Mouse (Mus musculus) hindbrain, embryonic 12.5 days (tissue): ENCODE data around the gene Serf2. TPM values are rescaled to one million over a fixed set of nuclear protein-coding genes. Genes with fewer than 3 reads are reported as not detected.

Source experiments
- ATAC-seq: fragments of 200-750 bp; cut with Nextera tagmentation; 2 replicates; pipeline ENCODE4 v1.8.0; 2017; ENCODE audit warnings: moderate TSS enrichment; ENCODE audit not compliant: low FRiP score
- H3K27ac ChIP-seq: fragments of 300-500 bp; sonication (generic); 2 replicates; pipeline ENCODE4 v1.5.1; 2016; ENCODE audit warnings: mild to moderate bottlenecking
- H3K27me3 ChIP-seq: fragments of 300-500 bp; sonication (generic); 2 replicates; pipeline ENCODE4 v1.6.1; 2016; ENCODE audit warnings: mild to moderate bottlenecking
- H3K36me3 ChIP-seq: fragments of 300-500 bp; sonication (generic); 2 replicates; pipeline ENCODE4 v1.6.1; 2016; ENCODE audit warnings: mild to moderate bottlenecking
- H3K4me1 ChIP-seq: fragments of 300-500 bp; sonication (generic); 2 replicates; pipeline ENCODE4 v1.6.1; 2016
- H3K4me2 ChIP-seq: fragments of 300-500 bp; sonication (generic); replicated peaks from 2 replicates; pipeline ENCODE4 v1.6.1; 2016; ENCODE audit warnings: mild to moderate bottlenecking
- H3K4me3 ChIP-seq: fragments of 300-500 bp; sonication (generic); 2 replicates; pipeline ENCODE4 v1.5.1; 2016; ENCODE audit warnings: mild to moderate bottlenecking
- H3K9ac ChIP-seq: fragments of 300-500 bp; sonication (generic); 2 replicates; pipeline ENCODE4 v1.6.1; 2016; ENCODE audit warnings: mild to moderate bottlenecking, moderate library complexity
- H3K9me3 ChIP-seq: fragments of 300-500 bp; sonication (generic); replicated peaks from 2 replicates; pipeline ENCODE4 v1.6.1; 2016; ENCODE audit warnings: mild to moderate bottlenecking
- WGBS: fragments of 180-500 bp; shearing (Covaris S2); methylation state at CpG from one replicate; pipeline ENCODE4 v1.1.7; 2016; 5-methylcytosine and 5-hydroxymethylcytosine counted together
- polyA plus RNA-seq: library from polyadenylated mRNA; unstranded; fragments of >200 nt; fragmentation: Nextera tagmentation; extraction: Ambion mirVana; gene quantifications from 2 replicates; pipeline ENCODE4 v1.2.1, GENCODE M21; 2016

The Serf2 gene
- polyA plus RNA-seq, 1 experiment from 2014 or later, result 463 TPM

DNA sequence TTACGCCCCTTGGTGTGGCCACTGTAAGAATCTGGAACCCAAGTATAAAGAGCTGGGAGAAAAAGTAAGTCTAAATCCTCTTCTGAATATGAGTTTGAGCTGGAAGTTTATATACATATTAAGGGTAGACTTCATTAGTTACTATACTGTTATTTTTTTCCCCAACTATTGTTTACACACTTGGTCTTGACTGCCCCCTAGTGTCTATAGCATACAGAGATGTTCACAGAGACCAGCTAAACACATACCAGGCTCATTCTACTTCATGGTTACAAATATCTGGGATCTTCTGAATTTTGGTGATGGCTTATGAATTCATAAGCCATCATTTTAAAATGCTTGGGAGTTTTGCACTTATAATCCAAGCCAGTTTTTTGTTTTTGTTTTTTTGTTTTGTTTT, 14.1 kb upstream of the Serf2 start:
- 97% methylated on average over 1 of the region's 1 CpGs for WGBS
- Histone ChIP-seq H3K4me2 (no peak overlapping the region), H3K27me3 (no peaks in the 10 kb centered on the region), H3K4me3 (no peak overlapping the region), H3K27ac (no peak overlapping the region), H3K36me3 (peaks cover 92% of the 10 kb centered on the region), H3K9ac (no peak overlapping the region), H3K4me1 (no peaks in the 10 kb centered on the region), H3K9me3 (no peaks in the 10 kb centered on the region)
- no peak for ATAC-seq

DNA sequence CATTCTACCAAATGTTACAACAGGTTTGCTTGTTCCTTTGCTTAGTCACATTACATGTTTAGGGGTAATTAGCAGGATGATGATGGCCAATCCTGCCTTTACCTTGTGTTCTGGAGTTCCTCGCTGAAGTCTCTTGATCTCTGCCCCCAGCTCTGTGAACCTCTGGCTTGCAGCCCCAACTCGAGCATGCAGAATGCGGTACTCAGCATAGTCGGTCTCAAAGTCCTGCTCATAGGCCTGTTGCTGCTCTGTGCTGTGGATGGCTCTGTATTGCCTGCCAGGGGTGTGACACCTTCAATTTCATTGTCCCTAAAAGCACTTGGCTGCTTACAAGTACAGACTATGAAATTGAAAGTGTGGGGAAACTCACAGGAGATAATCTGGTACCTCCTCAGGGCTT, 9.2 kb upstream of the Serf2 start:
- 82% methylated on average over 4 of the region's 4 CpGs for WGBS

DNA sequence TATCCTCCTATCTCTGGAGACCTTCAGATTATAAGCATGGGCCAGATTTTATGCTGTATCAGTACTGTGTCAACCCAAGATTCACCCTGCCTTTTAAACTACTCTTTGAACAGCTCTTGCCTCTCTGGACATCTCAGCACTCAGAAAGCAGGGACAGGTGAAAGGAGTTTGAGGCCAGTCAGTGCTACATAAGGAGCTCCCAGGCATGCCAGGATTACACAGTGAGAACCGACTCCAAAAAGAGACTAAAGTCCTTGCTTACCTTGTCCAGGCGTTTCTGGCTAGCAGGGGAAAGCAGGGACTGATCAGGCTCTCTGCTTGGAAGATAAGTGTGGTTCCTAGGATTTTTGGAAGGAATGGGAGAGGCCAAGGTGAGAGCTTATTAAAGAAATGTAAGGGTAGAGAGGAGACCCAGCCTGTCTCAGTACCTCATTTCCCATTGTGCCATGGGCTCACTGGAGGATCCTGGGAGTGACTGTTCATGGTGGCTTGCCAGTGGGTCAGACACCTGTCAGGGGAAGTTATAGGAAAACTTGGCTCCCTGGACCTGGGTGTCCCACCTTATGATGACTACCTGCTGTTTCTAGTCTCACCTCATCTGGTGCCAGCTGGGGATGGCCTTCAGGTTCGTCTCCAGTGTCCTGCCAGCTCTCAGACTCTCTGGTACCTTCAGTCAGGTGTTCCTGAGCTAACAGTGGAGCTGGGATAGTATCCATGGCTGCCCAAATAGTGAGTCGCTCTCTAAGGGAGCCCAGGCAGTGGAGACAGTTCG, 8.0 kb upstream of the Serf2 start:
- peaks cover 20% of the 10 kb centered on the region for H3K4me1 ChIP-seq
- no peak overlapping the region for H3K4me2 ChIP-seq
- ATAC-seq, result no peak
- no peak overlapping the region for H3K9ac ChIP-seq
- no peaks in the 10 kb centered on the region for H3K9me3 ChIP-seq
- peaks cover 32% of the 10 kb centered on the region for H3K36me3 ChIP-seq
- 63% methylated on average over 5 of the region's 5 CpGs for WGBS
- H3K4me3 ChIP-seq, result no peak overlapping the region
- peaks cover 31% of the 10 kb centered on the region for H3K27me3 ChIP-seq
- H3K27ac ChIP-seq, result no peak overlapping the region

More for the DNA sequence above, 9.2 kb upstream of the Serf2 start:
- H3K27ac ChIP-seq, result no peak overlapping the region
- H3K36me3 ChIP-seq, result peaks cover 44% of the 10 kb centered on the region
- no peaks in the 10 kb centered on the region for H3K9me3 ChIP-seq
- ATAC-seq, result no peak
- H3K4me2 ChIP-seq, result no peak overlapping the region
- H3K4me3 ChIP-seq, result no peak overlapping the region
- H3K4me1 ChIP-seq, result peaks cover 20% of the 10 kb centered on the region
- H3K9ac ChIP-seq, result no peak overlapping the region
- H3K27me3 ChIP-seq, result peaks cover 31% of the 10 kb centered on the region

DNA sequence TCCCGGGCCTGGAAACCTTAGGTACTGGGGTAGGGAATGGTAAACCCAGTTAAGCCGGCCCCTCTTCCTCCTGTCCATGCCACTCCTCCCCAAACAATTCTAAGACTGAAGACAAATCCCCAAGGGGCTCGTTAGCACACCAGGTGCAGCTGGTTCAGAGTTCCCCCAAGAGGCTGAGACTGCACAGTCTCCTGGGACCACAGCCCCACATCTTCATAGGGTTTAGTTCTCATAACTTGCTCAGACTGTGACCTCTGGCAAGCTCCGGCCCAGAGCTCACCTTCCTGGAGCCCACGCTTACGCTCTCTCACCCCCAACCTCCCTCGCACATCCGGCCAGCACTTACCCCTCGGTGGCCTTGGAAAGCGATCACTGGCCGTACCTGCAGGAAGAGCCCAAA, 7.2 kb upstream of the Serf2 start:
- Histone ChIP-seq H3K4me2 (peak overlapping the region; percentile 60), H3K4me3 (peak overlapping the region; percentile 35), H3K27me3 (peaks cover 31% of the 10 kb centered on the region), H3K36me3 (peaks cover 27% of the 10 kb centered on the region), H3K27ac (no peak overlapping the region), H3K9me3 (no peaks in the 10 kb centered on the region), H3K4me1 (peaks cover 20% of the 10 kb centered on the region), H3K9ac (peak overlapping the region; percentile 45)
- ATAC-seq, result no peak
- WGBS, result 9% methylated on average over 11 of the region's 11 CpGs

DNA sequence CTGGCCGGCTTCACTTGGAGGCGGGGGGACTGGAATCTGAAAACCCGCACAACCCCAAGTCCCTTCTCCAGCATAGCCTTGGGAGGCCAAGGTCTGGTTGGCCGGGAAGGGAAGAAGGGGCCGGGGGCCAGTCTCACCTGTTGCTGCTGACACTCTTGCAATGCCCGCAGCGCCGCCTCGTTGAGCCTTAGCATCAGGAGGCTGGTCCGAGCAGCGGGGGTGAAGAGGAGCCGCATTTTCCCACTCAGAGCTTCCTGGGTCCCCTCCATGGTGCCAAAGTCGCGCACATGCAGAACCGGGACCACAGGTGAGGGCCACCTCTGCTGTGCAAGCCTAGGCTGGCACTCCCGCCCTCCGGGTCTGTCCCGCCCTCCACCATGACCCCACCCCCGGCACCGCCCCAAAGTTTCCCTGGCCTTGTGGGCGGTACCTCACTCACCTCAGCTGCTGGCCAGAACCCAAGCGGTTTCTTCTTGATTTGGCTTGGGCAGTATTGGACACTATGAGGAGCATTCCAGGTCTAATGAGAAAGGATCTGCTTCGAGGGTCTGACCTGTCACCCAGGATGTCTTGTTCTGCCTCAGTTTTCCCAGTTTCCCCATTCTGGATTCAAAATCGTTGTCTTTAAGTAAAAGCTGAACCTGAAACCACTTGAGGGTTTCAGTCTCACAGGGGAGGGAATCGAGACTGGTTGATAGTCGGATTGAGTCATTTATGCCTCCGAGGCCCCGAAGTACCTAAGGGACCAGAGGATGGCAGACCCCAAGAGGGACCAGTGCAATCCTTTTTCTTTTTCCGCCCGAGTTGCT, 6.5 kb upstream of the Serf2 start:
- ATAC-seq, result 0 out of 2 replicates have a peak, but pooled peaks have one; percentile 50
- Histone ChIP-seq H3K4me3 (peak overlapping the region; percentile 35), H3K4me1 (peaks cover 20% of the 10 kb centered on the region), H3K27ac (no peak overlapping the region), H3K9me3 (no peaks in the 10 kb centered on the region), H3K4me2 (peak overlapping the region; percentile 60), H3K36me3 (peaks cover 21% of the 10 kb centered on the region), H3K9ac (peak overlapping the region; percentile 45), H3K27me3 (peaks cover 31% of the 10 kb centered on the region)
- 2% methylated on average over 30 of the region's 30 CpGs for WGBS

DNA sequence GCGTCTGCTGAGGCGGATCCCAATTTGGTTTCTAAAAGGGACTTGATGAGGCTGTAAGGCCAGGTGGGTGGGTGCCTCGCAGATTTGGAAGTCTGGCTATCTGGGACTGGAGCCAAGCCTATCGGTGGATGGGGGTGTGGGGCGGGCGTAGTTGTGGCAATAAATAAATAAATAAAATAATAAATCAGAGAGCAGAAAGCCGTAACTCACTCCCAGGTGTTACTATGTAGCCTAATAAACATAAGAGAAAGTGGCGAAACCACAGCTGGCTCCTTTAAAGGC, 6.0 kb upstream of the Serf2 start:
- peaks cover 23% of the 10 kb centered on the region for H3K4me1 ChIP-seq
- ATAC-seq, result no peak
- peaks cover 31% of the 10 kb centered on the region for H3K27me3 ChIP-seq
- no peak overlapping the region for H3K27ac ChIP-seq
- peaks cover 15% of the 10 kb centered on the region for H3K36me3 ChIP-seq
- H3K4me3 ChIP-seq, result 0 out of 2 replicates have a peak overlapping the region, but pooled peaks have one; percentile 35
- H3K4me2 ChIP-seq, result peak overlapping the region; percentile 60
- WGBS, result 21% methylated on average over 8 of the region's 8 CpGs
- no peaks in the 10 kb centered on the region for H3K9me3 ChIP-seq
- H3K9ac ChIP-seq, result peak overlapping the region; percentile 8; the same call in 1 of the 2 replicates

DNA sequence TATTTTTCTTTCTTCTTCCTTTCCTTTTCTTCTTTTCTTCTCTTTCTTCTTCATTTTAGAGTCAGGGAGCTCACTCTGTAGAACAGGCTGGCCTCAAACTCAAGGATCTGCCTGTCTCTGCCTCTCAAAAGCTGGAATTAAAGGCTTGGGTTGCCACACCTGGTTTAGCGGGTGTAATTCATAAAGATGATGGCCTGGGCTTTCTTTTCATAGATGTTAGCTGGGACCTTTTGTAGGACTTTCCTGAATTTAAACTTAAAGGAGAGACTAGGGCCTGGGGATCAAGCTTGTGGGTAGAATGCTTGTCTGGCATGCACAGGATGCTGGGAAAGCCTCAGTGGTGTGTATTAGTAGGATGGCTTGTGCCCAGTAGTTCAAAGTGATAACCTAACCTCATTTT, 4.8 kb upstream of the Serf2 start, which contains the start of gene Ell3:
Gene Ell3, minus strand, starts transcription at position 101 of the 400 bp plus-strand sequence.
- Histone ChIP-seq H3K4me3 (no peak within 1 kb of the TSS), H3K9me3 (no peaks in the 10 kb centered on the region), H3K9ac (no peak within 1 kb of the TSS; the same call in 1 of the 2 replicates), H3K4me2 (peak within 1 kb of the TSS; percentile 60), H3K27ac (no peak within 1 kb of the TSS), H3K36me3 (peaks cover 4% of the 10 kb centered on the region), H3K4me1 (peaks cover 26% of the 10 kb centered on the region), H3K27me3 (peaks cover 31% of the 10 kb centered on the region)
- 83% methylated on average over 1 of the region's 1 CpGs for WGBS
- no peak for ATAC-seq

DNA sequence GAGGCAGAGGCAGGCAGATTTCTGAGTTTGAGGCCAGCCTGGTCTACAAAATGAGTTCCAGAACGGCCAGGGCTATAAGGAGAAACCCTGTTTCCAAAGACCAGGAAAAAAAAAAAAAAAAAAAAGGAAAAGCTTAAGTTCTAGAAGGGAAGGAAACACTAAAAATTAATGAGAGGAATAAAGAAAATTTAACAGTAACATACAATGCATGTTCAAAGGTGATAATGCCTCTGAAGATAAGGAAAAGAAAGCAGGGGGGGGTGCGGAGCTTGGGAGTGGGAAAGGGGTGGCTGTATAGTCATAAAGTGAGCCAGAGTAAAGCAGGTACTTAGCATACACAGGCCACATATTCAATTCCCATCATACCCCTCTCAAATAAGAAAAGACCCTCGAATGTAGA, 3.9 kb upstream of the Serf2 start:
- no peaks in the 10 kb centered on the region for H3K9me3 ChIP-seq
- H3K36me3 ChIP-seq, result no peaks in the 10 kb centered on the region
- WGBS, result 87% methylated on average over 3 of the region's 3 CpGs
- H3K27me3 ChIP-seq, result peaks cover 31% of the 10 kb centered on the region
- H3K9ac ChIP-seq, result no peak overlapping the region
- ATAC-seq, result no peak
- peaks cover 28% of the 10 kb centered on the region for H3K4me1 ChIP-seq
- H3K27ac ChIP-seq, result no peak overlapping the region
- H3K4me3 ChIP-seq, result no peak overlapping the region
- H3K4me2 ChIP-seq, result no peak overlapping the region

DNA sequence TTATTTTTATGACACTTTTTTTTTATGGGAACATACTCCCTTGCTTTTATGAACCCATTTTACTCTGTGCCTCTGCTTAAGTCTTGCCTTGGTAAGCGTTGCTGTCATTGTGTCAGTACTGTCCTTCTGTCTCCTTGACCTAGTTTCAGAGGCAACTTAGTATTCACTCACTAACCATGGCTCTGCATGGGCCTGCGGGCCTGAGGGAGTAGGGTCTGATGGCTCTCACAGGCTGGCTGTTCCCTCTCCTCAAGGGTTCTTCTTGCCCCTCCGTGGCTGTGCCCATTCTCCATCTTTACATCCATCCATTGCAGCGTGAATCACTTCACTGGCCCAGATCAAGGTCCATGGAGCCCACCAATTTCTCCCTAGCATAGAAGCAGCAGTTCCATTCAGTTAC, 2.5 kb upstream of the Serf2 start:
- Histone ChIP-seq H3K27me3 (peaks cover 21% of the 10 kb centered on the region), H3K36me3 (no peaks in the 10 kb centered on the region), H3K4me1 (peaks cover 37% of the 10 kb centered on the region), H3K27ac (no peak overlapping the region), H3K4me3 (no peak overlapping the region), H3K4me2 (no peak overlapping the region), H3K9ac (no peak overlapping the region), H3K9me3 (no peaks in the 10 kb centered on the region)
- WGBS, result 83% methylated on average over 4 of the region's 4 CpGs
- no peak for ATAC-seq

DNA sequence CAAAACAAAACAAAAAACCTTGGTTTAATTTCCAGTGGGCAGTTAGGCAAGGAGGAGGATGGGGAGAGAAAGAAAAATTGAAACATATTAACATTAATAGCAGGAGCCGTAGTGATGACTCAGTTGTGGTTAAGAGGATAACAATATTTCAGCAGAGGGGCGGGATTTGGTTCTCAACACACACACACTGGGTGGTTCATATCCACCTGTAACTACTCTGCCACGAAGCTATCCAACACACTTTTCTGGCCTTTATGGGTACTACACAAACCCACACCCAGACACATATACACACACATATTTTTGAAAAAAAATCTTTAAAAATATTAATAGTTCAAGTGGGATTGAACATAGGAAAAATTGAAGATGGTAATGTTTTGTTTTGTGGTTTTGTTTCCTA, 2.0 kb upstream of the Serf2 start:
- H3K4me1 ChIP-seq, result peaks cover 33% of the 10 kb centered on the region
- no peak overlapping the region for H3K4me2 ChIP-seq
- no peaks in the 10 kb centered on the region for H3K9me3 ChIP-seq
- no peak overlapping the region for H3K4me3 ChIP-seq
- H3K36me3 ChIP-seq, result no peaks in the 10 kb centered on the region
- no peak overlapping the region for H3K27ac ChIP-seq
- ATAC-seq, result no peak
- H3K27me3 ChIP-seq, result peaks cover 16% of the 10 kb centered on the region
- no peak overlapping the region for H3K9ac ChIP-seq
- 91% methylated on average over 3 of the region's 3 CpGs for WGBS

DNA sequence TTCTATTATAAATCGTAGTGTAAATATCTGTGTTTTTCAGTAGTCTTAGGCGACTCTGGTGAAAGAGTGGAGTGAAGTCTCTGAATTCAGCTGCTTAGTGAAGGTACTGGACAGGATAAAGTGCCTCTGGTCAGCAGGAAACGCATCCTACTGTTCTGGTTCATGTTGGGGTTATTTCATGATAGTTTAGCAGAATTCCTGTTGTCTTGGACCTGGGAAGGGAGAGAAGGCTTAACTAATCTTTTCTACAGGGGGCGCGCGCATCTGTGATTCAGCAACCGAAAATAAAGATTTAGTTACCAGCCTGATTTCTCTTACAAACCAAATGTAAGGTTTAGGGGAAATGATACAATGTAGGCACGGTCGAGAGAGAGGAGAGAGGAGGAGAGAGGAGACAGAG, 859 bp upstream of the Serf2 start:
- ATAC-seq, result no peak
- peak overlapping the region; percentile 41; the same call in 1 of the 2 replicates for H3K9ac ChIP-seq

DNA sequence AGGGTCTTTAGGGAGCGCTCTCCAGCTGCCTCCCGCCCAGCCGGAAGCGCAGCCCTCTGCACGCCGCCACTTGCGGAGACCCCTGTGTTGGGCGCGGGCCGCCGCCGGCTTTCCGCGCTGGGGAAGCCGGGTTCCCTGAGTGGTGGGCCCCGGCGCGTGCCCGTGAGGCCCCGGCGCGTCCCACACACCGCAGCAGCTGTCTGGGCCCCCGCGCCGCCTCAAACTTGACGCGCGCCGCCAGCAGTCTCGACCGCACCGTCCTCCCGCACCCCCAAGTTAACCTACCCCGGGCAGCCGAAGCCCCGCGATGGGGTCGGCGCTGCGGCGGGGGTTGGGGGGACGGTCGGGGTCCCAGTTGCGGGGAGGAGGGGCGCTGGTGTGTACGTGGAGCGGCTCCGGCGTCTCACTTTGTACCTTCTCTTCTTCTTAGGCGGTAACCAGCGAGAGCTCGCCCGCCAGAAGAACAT, 583 bp downstream of the Serf2 start:
- H3K27me3 ChIP-seq, result no peaks in the 10 kb centered on the region
- ATAC-seq, result peak; percentile 71
- peaks cover 19% of the 10 kb centered on the region for H3K36me3 ChIP-seq
- peak overlapping the region; percentile 99 for H3K4me3 ChIP-seq
- peak overlapping the region; percentile 95 for H3K4me2 ChIP-seq
- H3K27ac ChIP-seq, result peak overlapping the region; percentile 98
- WGBS, result under 1% methylated on average over 42 of the region's 54 CpGs
- H3K9me3 ChIP-seq, result no peaks in the 10 kb centered on the region
- peaks cover 23% of the 10 kb centered on the region for H3K4me1 ChIP-seq
- H3K9ac ChIP-seq, result peak overlapping the region; percentile 96

More for the DNA sequence above, 859 bp upstream of the Serf2 start:
- peaks cover 25% of the 10 kb centered on the region for H3K4me1 ChIP-seq
- 16% methylated on average over 9 of the region's 9 CpGs for WGBS
- peak overlapping the region; percentile 99 for H3K4me3 ChIP-seq
- H3K27me3 ChIP-seq, result peaks cover 5% of the 10 kb centered on the region; the same call in 1 of the 2 replicates
- H3K36me3 ChIP-seq, result peaks cover 10% of the 10 kb centered on the region
- no peaks in the 10 kb centered on the region for H3K9me3 ChIP-seq
- H3K4me2 ChIP-seq, result peak overlapping the region; percentile 58
- peak overlapping the region; percentile 71; the same call in 1 of the 2 replicates for H3K27ac ChIP-seq
